In genomic region chr6:29430681-29431420, GRCm38 (mm10) we compare ENCODE assay signal across 13 mouse cellular contexts. TPM values are rescaled to one million over a fixed set of nuclear protein-coding genes. Genes with fewer than 3 reads are reported as not detected.
DNase-seq lines count a peak whose midpoint lies in the region; ATAC-seq and TF ChIP-seq lines count a peak whose summit lies in the region.
"Had no signal": no experiment of that assay in that cellular context is flagged by ENCODE, and none has a peak within 500 bp of the region (broad histone marks: within the 10 kb centered on the region; RNA-seq: fewer than 3 reads in every experiment).

No protein-coding gene starts in this region.

- H3K4me2 ChIP-seq in heart, postnatal 0 days (ENCODE audit: low read depth, low read length): 0 out of 2 replicates have a peak overlapping the region, but pooled peaks have one; percentile 4

- TF ChIP-seq CTCF in heart, postnatal 0 days (IDR thresholded peaks at IDR 0.05; ENCODE audit: low read depth): peak; percentile 10; the same call in 1 of the 2 replicates
- no peak for TF ChIP-seq CTCF in cerebellum, adult 2 months (IDR thresholded peaks at IDR 0.05; ENCODE audit: borderline replicate concordance, insufficient read depth, low read depth, low read length)

- ATAC-seq in heart, postnatal 0 days (ENCODE audit: insufficient read depth, low read depth): peak; percentile 28; the same call in 1 of the 2 replicates
- ATAC-seq: Patski had no signal

- WGBS in heart, postnatal 0 days: 27% methylated on average over 15 of the region's 15 CpGs
- 52% methylated on average over 15 of the region's 15 CpGs for WGBS in cerebellum, adult 2 months

- no peaks in the 10 kb centered on the region for H3K27me3 ChIP-seq in heart, postnatal 0 days (ENCODE audit: control insufficient read depth, insufficient read depth, low read length)
- no peaks in the 10 kb centered on the region; the same call in 1 of the 2 replicates for H3K27me3 ChIP-seq in cerebellum, adult 2 months (ENCODE audit: control insufficient read depth, insufficient read depth, low read length)
- H3K27me3 ChIP-seq: Patski had no signal

- no peak overlapping the region for H3K4me3 ChIP-seq in heart, postnatal 0 days (ENCODE audit: low read depth, low read length)
- no peak overlapping the region for H3K4me3 ChIP-seq in cerebellum, adult 2 months (replicated peaks; ENCODE audit: insufficient read depth, low read depth, low read length)

- peaks cover 21% of the 10 kb centered on the region for H3K4me1 ChIP-seq in heart, postnatal 0 days (ENCODE audit: control insufficient read depth, insufficient read depth)
- H3K4me1 ChIP-seq in cerebellum, adult 2 months (ENCODE audit: control insufficient read depth, insufficient read depth, low read length): no peaks in the 10 kb centered on the region

- H3K27ac ChIP-seq in heart, postnatal 0 days (ENCODE audit: low read depth): peak overlapping the region; percentile 96
- H3K27ac ChIP-seq in cerebellum, adult 2 months (ENCODE audit: insufficient read depth, low read length): no peak overlapping the region
- H3K27ac ChIP-seq: macrophage had no signal

- H3K9me3 ChIP-seq in heart, postnatal 0 days (replicated peaks; ENCODE audit: control insufficient read depth, low read length): no peaks in the 10 kb centered on the region

- peak overlapping the region; percentile 32; the same call in 1 of the 2 replicates for H3K9ac ChIP-seq in heart, postnatal 0 days (replicated peaks; ENCODE audit: low read depth, low read length)

- no peak for TF ChIP-seq EP300 in heart, postnatal 0 days (IDR thresholded peaks at IDR 0.05; ENCODE audit: low read depth)

- H3K36me3 ChIP-seq in heart, postnatal 0 days (replicated peaks; ENCODE audit: control insufficient read depth, insufficient read depth, low read length): no peaks in the 10 kb centered on the region

- no peak for TF ChIP-seq POLR2A in cerebellum, adult 2 months (IDR thresholded peaks at IDR 0.05; ENCODE audit: borderline replicate concordance, insufficient read depth, low read length)

- DNase-seq in 3134 (ENCODE audit: extremely low read depth, insufficient read length, low spot score) (peak; percentile 81), ES-CJ7 (ENCODE audit: low read depth, low spot score) (peak; percentile 27)
- peak; percentile 71 for DNase-seq in fibroblast of lung, adult 2 months (ENCODE audit: low read depth)
- DNase-seq in heart, postnatal 0 days (ENCODE audit: low spot score): peak; percentile 77
- DNase-seq in layer of hippocampus, postnatal 36 days: no peak
- DNase-seq in thymus, postnatal 4 days: no peak
- DNase-seq in cerebellum, adult 2 months: no peak
- DNase-seq: kidney, adult 9 months; thymus, postnatal 14 days had no signal

RNA-seq across cellular contexts. Expression of gene Flnc, which starts 2.2 kb away (rescaled TPM):
- 241 and 301 TPM in 2 replicates for total RNA-seq in heart, postnatal 0 days (2014; rRNA removed; ENCODE audit: low replicate concordance)
- polyA plus RNA-seq in heart, postnatal 0 days (2015; fragmentation: Nextera tagmentation; extraction: Ambion mirVana): 18.5 and 24.3 TPM in 2 replicates
- 1 to 10 TPM; 1.1 to 1.2 TPM for total RNA-seq in layer of hippocampus, postnatal 36 days (2021)
- 0.65 and 0.72 TPM in 2 replicates for polyA plus RNA-seq in cerebellum, adult 2 months (2012; rRNA removed)
- polyA plus RNA-seq: macrophage had no signal

RNA-seq across cellular contexts. Expression of gene Ccdc136, which starts 34.7 kb away (rescaled TPM):
- total RNA-seq in heart, postnatal 0 days (2014; rRNA removed; ENCODE audit: low replicate concordance): 14.9 and 15.7 TPM in 2 replicates
- polyA plus RNA-seq in heart, postnatal 0 days (2015; fragmentation: Nextera tagmentation; extraction: Ambion mirVana): 10.6 and 14.3 TPM in 2 replicates
- 10 to 100 TPM; 62.7 to 64.8 TPM for total RNA-seq in layer of hippocampus, postnatal 36 days (2021)
- 154 and 164 TPM in 2 replicates for polyA plus RNA-seq in cerebellum, adult 2 months (2012; rRNA removed)
- polyA plus RNA-seq: macrophage had no signal

RNA-seq across cellular contexts. Expression of gene Atp6v1f, which starts 36.7 kb away (rescaled TPM):
- 162 and 247 TPM in 2 replicates for total RNA-seq in heart, postnatal 0 days (2014; rRNA removed; ENCODE audit: low replicate concordance)
- 228 and 238 TPM in 2 replicates for polyA plus RNA-seq in heart, postnatal 0 days (2015; fragmentation: Nextera tagmentation; extraction: Ambion mirVana)
- total RNA-seq in layer of hippocampus, postnatal 36 days (2021): 100 to 1,000 TPM; 242 to 264 TPM
- 424 and 433 TPM in 2 replicates for polyA plus RNA-seq in cerebellum, adult 2 months (2012; rRNA removed)

RNA-seq across cellular contexts. Expression of gene Atp6v1fnb, which starts 40.4 kb away (rescaled TPM):
- total RNA-seq in heart, postnatal 0 days (2014; rRNA removed; ENCODE audit: low replicate concordance): not detected in 2 replicates
- polyA plus RNA-seq in heart, postnatal 0 days (2015; fragmentation: Nextera tagmentation; extraction: Ambion mirVana): not detected in 2 replicates
- total RNA-seq in layer of hippocampus, postnatal 36 days (2021): 1 to 10 TPM; 1.2 to 2.0 TPM
- 0.17 and 0.23 TPM in 2 replicates for polyA plus RNA-seq in cerebellum, adult 2 months (2012; rRNA removed)
- total RNA-seq: heart, postnatal 14 days had no signal
- polyA plus RNA-seq: cortical plate, adult 2 months; macrophage; Patski had no signal

RNA-seq across cellular contexts. Expression of gene Opn1sw, which starts 42.6 kb away (rescaled TPM):
- 15.1 TPM in 1 of 2 replicates, not detected in the other for total RNA-seq in heart, postnatal 0 days (2014; rRNA removed; ENCODE audit: low replicate concordance)
- polyA plus RNA-seq in heart, postnatal 0 days (2015; fragmentation: Nextera tagmentation; extraction: Ambion mirVana): 0.12 and 0.40 TPM in 2 replicates
- not detected for total RNA-seq in layer of hippocampus, postnatal 36 days (2021)
- not detected in 2 replicates for polyA plus RNA-seq in cerebellum, adult 2 months (2012; rRNA removed)
- total RNA-seq: heart, postnatal 14 days had no signal
- polyA plus RNA-seq: macrophage had no signal

Comparison
In these comparisons a context has a peak if more than half of its experiments do, and no peak if none do; other contexts are left out.
1. DNase-seq: peak in 3134 (single experiment), ES-CJ7 (single experiment), fibroblast of lung, adult 2 months (single experiment) and heart, postnatal 0 days (single experiment); none in layer of hippocampus, postnatal 36 days (0 of 2), thymus, postnatal 4 days (single experiment) and cerebellum, adult 2 months (0 of 2).
2. RNA of gene Flnc, which starts 2.2 kb away (total RNA-seq): 241 to 301 TPM in heart, postnatal 0 days; 1.1 to 1.2 TPM in layer of hippocampus, postnatal 36 days; every median in the first group is over 100 times any median in the second.